8 mouse cellular contexts compared by ENCODE assay signal in genomic region chr6:52165441-52166370, GRCm38 (mm10). TPM values are rescaled to one million over a fixed set of nuclear protein-coding genes. Genes with fewer than 3 reads are reported as not detected.
DNase-seq lines count a peak whose midpoint lies in the region; ATAC-seq and TF ChIP-seq lines count a peak whose summit lies in the region.

No protein-coding gene starts in this region.

- no peaks in the 10 kb centered on the region for H3K36me3 ChIP-seq in hindbrain, postnatal 0 days (ENCODE audit: insufficient read depth, low read length)
- H3K36me3 ChIP-seq in liver, embryonic 14.5 days (replicated peaks; ENCODE audit: control insufficient read depth, insufficient read depth, low read depth), result no peaks in the 10 kb centered on the region

- under 1% methylated on average over 28 of the region's 28 CpGs for WGBS in hindbrain, postnatal 0 days
- WGBS in liver, embryonic 14.5 days (ENCODE audit: insufficient replicate concordance), result 4% methylated on average over 28 of the region's 28 CpGs

- peak overlapping the region; percentile 46 for H3K4me3 ChIP-seq in hindbrain, postnatal 0 days (ENCODE audit: low read length)
- no peak overlapping the region for H3K4me3 ChIP-seq in liver, embryonic 14.5 days (ENCODE audit: insufficient read depth in 1 of 2, low read depth in 2 of 2, low read length in 2 of 2)
- no peak overlapping the region for H3K4me3 ChIP-seq in layer of hippocampus, adult 2 months

- peaks cover 31% of the 10 kb centered on the region for H3K27me3 ChIP-seq in hindbrain, postnatal 0 days (ENCODE audit: insufficient read depth, low read length)
- H3K27me3 ChIP-seq in liver, embryonic 14.5 days (ENCODE audit: control insufficient read depth, insufficient read depth, low read length), result peaks cover 97% of the 10 kb centered on the region

- peak overlapping the region; percentile 67 for H3K9ac ChIP-seq in hindbrain, postnatal 0 days (replicated peaks; ENCODE audit: low read length)
- no peak overlapping the region for H3K9ac ChIP-seq in liver, embryonic 14.5 days (replicated peaks)

- TF ChIP-seq POLR2A in brain, embryonic 14.5 days (IDR thresholded peaks at IDR 0.05; ENCODE audit: borderline replicate concordance, extremely low read depth, insufficient read depth, insufficient read length, poor library complexity, severe bottlenecking), result no peak

- TF ChIP-seq EP300 in liver, embryonic 14.5 days (IDR thresholded peaks at IDR 0.05; ENCODE audit: low read depth), result no peak

- peak; percentile 48 to 83 for DNase-seq in adrenal gland, adult (ENCODE audit: inconsistent age in 2 of 2, low spot score in 1 of 2)
- DNase-seq in adrenal gland, postnatal 4 days (ENCODE audit: low spot score in 2 of 2), result no peak
- DNase-seq in brain, embryonic 14.5 days (ENCODE audit: low read depth), result peak; percentile 30
- DNase-seq in hindbrain, postnatal 0 days (ENCODE audit: low spot score), result peak; percentile 41
- no peak for DNase-seq in liver, embryonic 14.5 days (ENCODE audit: low read depth in 3 of 3, low spot score in 3 of 3)
- DNase-seq in layer of hippocampus, adult 2 months (ENCODE audit: low spot score in 2 of 2), result no peak
- no peak for DNase-seq in frontal cortex, adult 2 months (ENCODE audit: extremely low spot score in 1 of 2, low spot score in 1 of 2)
- no peak for DNase-seq in cerebellum, adult 11 months

- peak overlapping the region; percentile 93 for H3K4me2 ChIP-seq in hindbrain, postnatal 0 days (ENCODE audit: low read depth, low read length)
- 0 out of 2 replicates have a peak overlapping the region, but pooled peaks have one; percentile 24 for H3K4me2 ChIP-seq in liver, embryonic 14.5 days (ENCODE audit: low read depth)

- no peak for TF ChIP-seq CTCF in brain, embryonic 14.5 days (IDR thresholded peaks at IDR 0.05; ENCODE audit: borderline replicate concordance, extremely low read depth, insufficient read depth, insufficient read length)
- no peak for TF ChIP-seq CTCF in hindbrain, postnatal 0 days (IDR thresholded peaks at IDR 0.05; ENCODE audit: low read depth)
- TF ChIP-seq CTCF in liver, embryonic 14.5 days (IDR thresholded peaks at IDR 0.05; ENCODE audit: low read depth), result no peak
- TF ChIP-seq CTCF in layer of hippocampus, adult 2 months (conservative IDR thresholded peaks at IDR 0.05), result no peak

- H3K4me1 ChIP-seq in hindbrain, postnatal 0 days (ENCODE audit: insufficient read depth, low read length), result peaks cover 9% of the 10 kb centered on the region; the same call in 1 of the 2 replicates
- no peaks in the 10 kb centered on the region for H3K4me1 ChIP-seq in liver, embryonic 14.5 days (replicated peaks; ENCODE audit: control insufficient read depth in 2 of 2, insufficient read depth in 2 of 2, low read length in 1 of 2)

- ATAC-seq in hindbrain, postnatal 0 days, result no peak
- no peak for ATAC-seq in liver, embryonic 14.5 days (ENCODE audit: insufficient read depth)

- peak overlapping the region; percentile 89 for H3K27ac ChIP-seq in hindbrain, postnatal 0 days
- no peak overlapping the region for H3K27ac ChIP-seq in liver, embryonic 14.5 days
- no peak overlapping the region for H3K27ac ChIP-seq in layer of hippocampus, adult 2 months

- no peaks in the 10 kb centered on the region for H3K9me3 ChIP-seq in hindbrain, postnatal 0 days (ENCODE audit: low read length)
- H3K9me3 ChIP-seq in liver, embryonic 14.5 days (ENCODE audit: control insufficient read depth, low read length), result no peaks in the 10 kb centered on the region

RNA-seq across cellular contexts. Expression of gene Hoxa2, which starts 1.1 kb away (rescaled TPM):
- total RNA-seq in adrenal gland, postnatal 4 days (2021), result 1 to 10 TPM; 5.3 to 6.2 TPM
- polyA plus RNA-seq in brain, embryonic 14.5 days (2012; rRNA removed), result 3.2 and 14.2 TPM in 2 replicates
- 20.3 and 24.3 TPM in 2 replicates for total RNA-seq in hindbrain, postnatal 0 days (2014; rRNA removed)
- polyA plus RNA-seq in hindbrain, postnatal 0 days (2015; fragmentation: Nextera tagmentation; extraction: Ambion mirVana), result 16.3 and 16.5 TPM in 2 replicates
- 0.26 and 0.30 TPM in 2 replicates for polyA plus RNA-seq in liver, embryonic 14.5 days (2012; rRNA removed)
- polyA plus RNA-seq in liver, embryonic 14.5 days (2014; fragmentation: Nextera tagmentation; extraction: Ambion mirVana), result 0.14 and 0.33 TPM in 2 replicates
- total RNA-seq in layer of hippocampus, adult 2 months (2021), result not detected
- not detected in 2 replicates for polyA plus RNA-seq in frontal cortex, adult 2 months (2012; rRNA removed)

RNA-seq across cellular contexts. Expression of gene Hoxa1, which starts 7.6 kb away (rescaled TPM):
- 1 to 10 TPM; 1.2 to 1.4 TPM for total RNA-seq in adrenal gland, postnatal 4 days (2021)
- polyA plus RNA-seq in brain, embryonic 14.5 days (2012; rRNA removed), result 0.39 and 1.2 TPM in 2 replicates
- 1.1 and 3.7 TPM in 2 replicates for total RNA-seq in hindbrain, postnatal 0 days (2014; rRNA removed)
- polyA plus RNA-seq in hindbrain, postnatal 0 days (2015; fragmentation: Nextera tagmentation; extraction: Ambion mirVana), result 1.1 and 1.2 TPM in 2 replicates
- polyA plus RNA-seq in liver, embryonic 14.5 days (2012; rRNA removed), result 0.21 and 0.33 TPM in 2 replicates
- polyA plus RNA-seq in liver, embryonic 14.5 days (2014; fragmentation: Nextera tagmentation; extraction: Ambion mirVana), result 0.40 and 0.47 TPM in 2 replicates
- total RNA-seq in layer of hippocampus, adult 2 months (2021), result not detected
- 0.04 TPM in 1 of 2 replicates, not detected in the other for polyA plus RNA-seq in frontal cortex, adult 2 months (2012; rRNA removed)

RNA-seq across cellular contexts. Expression of gene 5730596B20Rik, which starts 11.6 kb away (rescaled TPM):
- total RNA-seq in adrenal gland, postnatal 4 days (2021), result 1 to 10 TPM; 1.0 to 1.6 TPM
- 0.10 and 0.67 TPM in 2 replicates for polyA plus RNA-seq in brain, embryonic 14.5 days (2012; rRNA removed)
- 1.1 and 1.2 TPM in 2 replicates for total RNA-seq in hindbrain, postnatal 0 days (2014; rRNA removed)
- polyA plus RNA-seq in hindbrain, postnatal 0 days (2015; fragmentation: Nextera tagmentation; extraction: Ambion mirVana), result 1.3 and 1.5 TPM in 2 replicates
- 0.03 and 0.04 TPM in 2 replicates for polyA plus RNA-seq in liver, embryonic 14.5 days (2012; rRNA removed)
- polyA plus RNA-seq in liver, embryonic 14.5 days (2014; fragmentation: Nextera tagmentation; extraction: Ambion mirVana), result 0.03 TPM in 1 of 2 replicates, not detected in the other
- total RNA-seq in layer of hippocampus, adult 2 months (2021), result not detected
- polyA plus RNA-seq in frontal cortex, adult 2 months (2012; rRNA removed), result not detected in 2 replicates

RNA-seq across cellular contexts. Expression of gene Hoxa4, which starts 25.8 kb away (rescaled TPM):
- 1 to 10 TPM; 6.5 to 7.3 TPM for total RNA-seq in adrenal gland, postnatal 4 days (2021)
- polyA plus RNA-seq in brain, embryonic 14.5 days (2012; rRNA removed), result 1.9 and 16.4 TPM in 2 replicates
- total RNA-seq in hindbrain, postnatal 0 days (2014; rRNA removed), result 4.8 and 7.3 TPM in 2 replicates
- polyA plus RNA-seq in hindbrain, postnatal 0 days (2015; fragmentation: Nextera tagmentation; extraction: Ambion mirVana), result 10.5 and 12.0 TPM in 2 replicates
- 0.25 and 0.26 TPM in 2 replicates for polyA plus RNA-seq in liver, embryonic 14.5 days (2012; rRNA removed)
- 0.09 and 0.14 TPM in 2 replicates for polyA plus RNA-seq in liver, embryonic 14.5 days (2014; fragmentation: Nextera tagmentation; extraction: Ambion mirVana)
- total RNA-seq in layer of hippocampus, adult 2 months (2021), result not detected
- polyA plus RNA-seq in frontal cortex, adult 2 months (2012; rRNA removed), result 0.06 TPM in 1 of 2 replicates, not detected in the other

RNA-seq across cellular contexts. Expression of gene Hoxa5, which starts 38.7 kb away (rescaled TPM):
- 10 to 100 TPM; 25.9 TPM for total RNA-seq in adrenal gland, postnatal 4 days (2021)
- 5.0 and 47.1 TPM in 2 replicates for polyA plus RNA-seq in brain, embryonic 14.5 days (2012; rRNA removed)
- 99.2 and 108 TPM in 2 replicates for total RNA-seq in hindbrain, postnatal 0 days (2014; rRNA removed)
- polyA plus RNA-seq in hindbrain, postnatal 0 days (2015; fragmentation: Nextera tagmentation; extraction: Ambion mirVana), result 81.7 and 89.4 TPM in 2 replicates
- 0.52 and 0.97 TPM in 2 replicates for polyA plus RNA-seq in liver, embryonic 14.5 days (2012; rRNA removed)
- polyA plus RNA-seq in liver, embryonic 14.5 days (2014; fragmentation: Nextera tagmentation; extraction: Ambion mirVana), result 0.16 and 0.43 TPM in 2 replicates
- total RNA-seq in layer of hippocampus, adult 2 months (2021), result not detected
- 0.11 TPM in 1 of 2 replicates, not detected in the other for polyA plus RNA-seq in frontal cortex, adult 2 months (2012; rRNA removed)

Comparison
In these comparisons a context has a peak if more than half of its experiments do, and no peak if none do; other contexts are left out.
1. DNase-seq: peak in adrenal gland, adult (2 of 2), brain, embryonic 14.5 days (single experiment) and hindbrain, postnatal 0 days (single experiment); none in adrenal gland, postnatal 4 days (0 of 2), liver, embryonic 14.5 days (0 of 3), layer of hippocampus, adult 2 months (0 of 2), frontal cortex, adult 2 months (0 of 2) and cerebellum, adult 11 months (single experiment).